Mouse (Mus musculus) cortical plate, adult 2 months (tissue): ENCODE data around the gene Aldh3b3. TPM values are rescaled to one million over a fixed set of nuclear protein-coding genes. Genes with fewer than 3 reads are reported as not detected.

Experiments
- H3K27ac ChIP-seq: fragments of 200-500 bp; 2 replicates; pipeline ENCODE4 v1.5.1; 2012; ENCODE audit warnings: low read length, control low read depth, inconsistent platforms; ENCODE audit not compliant: insufficient read depth
- H3K4me1 ChIP-seq: fragments of 200-500 bp; 2 replicates; pipeline ENCODE4 v1.6.1; 2011; ENCODE audit warnings: low read length; ENCODE audit not compliant: control insufficient read depth, insufficient read depth
- H3K4me3 ChIP-seq: fragments of 200-500 bp; 2 replicates; pipeline ENCODE4 v1.5.1; 2011; ENCODE audit warnings: mild to moderate bottlenecking, low read length, control low read depth; ENCODE audit not compliant: insufficient read depth
- CTCF ChIP-seq: fragments of 200-500 bp; IDR thresholded peaks from 2 replicates; pipeline ENCODE4 v1.5.1; 2011; ENCODE audit warnings: mild to moderate bottlenecking, control low read depth, low read length; ENCODE audit not compliant: insufficient read depth; ENCODE audit errors: extremely low read depth
- POLR2A ChIP-seq: fragments of 200-500 bp; IDR thresholded peaks from 2 replicates; pipeline ENCODE4 v1.6.1; 2011; ENCODE audit warnings: mild to moderate bottlenecking, low read length, control low read depth; ENCODE audit not compliant: insufficient read depth; ENCODE audit errors: extremely low read depth
- polyA plus RNA-seq: library from polyadenylated mRNA; depleted of rRNA; stranded (reverse); fragments of >200 nt; gene quantifications from 2 replicates; pipeline ENCODE4 v1.2.3, GENCODE M21; 2012

The Aldh3b3 gene
- polyA plus RNA-seq, 1 experiment = not detected

GRCm38 (mm10) chr19:3935896-3936850 lies 22.3 kb upstream of the Aldh3b3 start:
- no peak overlapping the region for H3K27ac ChIP-seq
- H3K4me1 ChIP-seq = 0 out of 2 replicates have a peak, but pooled peaks cover 1% of the 10 kb centered on the region
- H3K4me3 ChIP-seq = peak overlapping the region; percentile 44
- TF ChIP-seq POLR2A = no peak

- H3K4me3 ChIP-seq = no peak overlapping the region
- no peaks in the 10 kb centered on the region for H3K4me1 ChIP-seq
- H3K27ac ChIP-seq = no peak overlapping the region
- TF ChIP-seq CTCF = no peak
- no peak for TF ChIP-seq POLR2A
Measured at GRCm38 (mm10) chr19:3942315-3942714, 16.1 kb upstream of the Aldh3b3 start.

- H3K27ac ChIP-seq = no peak overlapping the region
- H3K4me3 ChIP-seq = no peak overlapping the region
- TF ChIP-seq POLR2A = no peak
- TF ChIP-seq CTCF = no peak
- H3K4me1 ChIP-seq = no peaks in the 10 kb centered on the region
Measured at GRCm38 (mm10) chr19:3942986-3943735, 15.3 kb upstream of the Aldh3b3 start.

GRCm38 (mm10) chr19:3945872-3946564 lies 12.4 kb upstream of the Aldh3b3 start:
- TF ChIP-seq CTCF (no peak), POLR2A (no peak)
- H3K27ac ChIP-seq = no peak overlapping the region
- H3K4me3 ChIP-seq = no peak overlapping the region
- no peaks in the 10 kb centered on the region for H3K4me1 ChIP-seq

GRCm38 (mm10) chr19:3946715-3947114 lies 11.7 kb upstream of the Aldh3b3 start:
- H3K27ac ChIP-seq = no peak overlapping the region
- no peak overlapping the region for H3K4me3 ChIP-seq
- TF ChIP-seq CTCF = peak; percentile 96
- TF ChIP-seq POLR2A = no peak
- no peaks in the 10 kb centered on the region for H3K4me1 ChIP-seq

GRCm38 (mm10) chr19:3947813-3948212 lies 10.6 kb upstream of the Aldh3b3 start:
- H3K4me3 ChIP-seq = no peak overlapping the region

GRCm38 (mm10) chr19:3948546-3948945 lies 9.9 kb upstream of the Aldh3b3 start:
- TF ChIP-seq POLR2A (no peak), CTCF (no peak)

More at GRCm38 (mm10) chr19:3947813-3948212, 10.6 kb upstream of the Aldh3b3 start:
- H3K27ac ChIP-seq = no peak overlapping the region
- no peaks in the 10 kb centered on the region for H3K4me1 ChIP-seq
- TF ChIP-seq POLR2A (no peak), CTCF (no peak)

GRCm38 (mm10) chr19:3950331-3950730 lies 8.1 kb upstream of the Aldh3b3 start:
- TF ChIP-seq CTCF (no peak), POLR2A (no peak)
- H3K4me3 ChIP-seq = no peak overlapping the region
- no peak overlapping the region for H3K27ac ChIP-seq
- no peaks in the 10 kb centered on the region for H3K4me1 ChIP-seq

More at GRCm38 (mm10) chr19:3948546-3948945, 9.9 kb upstream of the Aldh3b3 start:
- H3K27ac ChIP-seq = no peak overlapping the region
- H3K4me1 ChIP-seq = no peaks in the 10 kb centered on the region
- H3K4me3 ChIP-seq = no peak overlapping the region

GRCm38 (mm10) chr19:3951461-3951860 lies 7.0 kb upstream of the Aldh3b3 start:
- no peaks in the 10 kb centered on the region for H3K4me1 ChIP-seq

More at GRCm38 (mm10) chr19:3951461-3951860, 7.0 kb upstream of the Aldh3b3 start:
- TF ChIP-seq CTCF = no peak
- TF ChIP-seq POLR2A = no peak
- H3K27ac ChIP-seq = no peak overlapping the region
- H3K4me3 ChIP-seq = no peak overlapping the region
